7 mouse cellular contexts compared by ENCODE assay signal in the genomic region with DNA sequence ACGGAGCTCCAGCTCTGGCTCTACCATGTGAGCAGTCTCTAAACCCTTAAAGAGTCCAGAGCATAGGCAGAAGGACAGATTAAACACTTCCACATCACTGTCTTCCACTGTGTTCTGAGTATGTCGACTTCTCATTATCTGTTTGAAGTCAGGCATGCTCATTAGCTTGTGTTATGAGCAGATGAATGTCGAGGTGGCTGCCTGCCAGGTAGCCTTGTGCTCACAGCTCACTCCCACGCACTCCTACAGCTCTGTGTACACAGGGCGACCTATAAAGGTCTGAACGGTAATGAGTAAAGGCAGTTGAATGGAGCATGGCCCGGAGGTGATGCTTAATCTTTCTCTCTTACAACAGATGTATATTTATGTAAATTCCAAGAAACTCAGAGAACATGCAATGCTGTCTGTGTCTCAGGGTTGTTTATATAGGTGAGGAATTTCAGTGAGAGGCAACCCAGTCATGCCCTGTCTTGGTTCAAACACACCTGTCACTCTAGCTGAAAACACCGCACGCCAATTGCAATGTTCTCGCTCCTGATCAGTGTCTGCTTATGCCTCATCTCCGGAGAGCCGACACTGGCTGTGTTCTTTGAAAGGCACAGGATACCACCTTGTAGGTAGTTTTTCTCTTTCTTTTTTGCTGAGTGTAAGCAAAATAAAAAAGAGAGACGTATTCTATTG.
DNase-seq lines count a peak whose midpoint lies in the region; ATAC-seq and TF ChIP-seq lines count a peak whose summit lies in the region.

No protein-coding gene starts in this region.

- H3K4me3 ChIP-seq in lung, embryonic 14.5 days (ENCODE audit: low read depth, low read length): no peak overlapping the region
- no peak overlapping the region for H3K4me3 ChIP-seq in lung, adult 2 months (replicated peaks; ENCODE audit: extremely low read depth, low read depth, low read length)
- H3K4me3 ChIP-seq in stomach, embryonic 14.5 days (ENCODE audit: low read depth, low read length): no peak overlapping the region

- DNase-seq in lung, embryonic 14.5 days: peak; percentile 76
- DNase-seq in lung, adult 2 months: no peak
- DNase-seq in brain, adult 2 months (ENCODE audit: low read depth, low spot score): peak; percentile 98
- DNase-seq in fat pad, adult 2 months (ENCODE audit: extremely low read depth, low read depth, low spot score): peak; percentile 94
- DNase-seq in layer of hippocampus, adult 8-10 months (ENCODE audit: low spot score in 2 of 2): peak; percentile 41 to 61
- no peak for DNase-seq in spleen, postnatal 36 days (ENCODE audit: low spot score in 2 of 2)

- H3K9me3 ChIP-seq in lung, embryonic 14.5 days (ENCODE audit: low read depth, low read length): no peaks in the 10 kb centered on the region
- H3K9me3 ChIP-seq in stomach, embryonic 14.5 days (ENCODE audit: control insufficient read depth, low read depth, low read length): no peaks in the 10 kb centered on the region

- H3K4me2 ChIP-seq in lung, embryonic 14.5 days: no peak overlapping the region
- H3K4me2 ChIP-seq in stomach, embryonic 14.5 days (replicated peaks; ENCODE audit: low read depth, low read length): no peak overlapping the region

- WGBS in lung, embryonic 14.5 days: 27% methylated on average over 13 of the region's 13 CpGs
- WGBS in lung, adult 2 months: 48% methylated on average over 13 of the region's 13 CpGs
- WGBS in stomach, embryonic 14.5 days: 25% methylated on average over 13 of the region's 13 CpGs

- no peaks in the 10 kb centered on the region for H3K4me1 ChIP-seq in lung, embryonic 14.5 days (ENCODE audit: insufficient read depth)
- no peaks in the 10 kb centered on the region for H3K4me1 ChIP-seq in lung, adult 2 months (ENCODE audit: control insufficient read depth, insufficient read depth, low read length)
- peaks cover 5% of the 10 kb centered on the region; the same call in 1 of the 2 replicates for H3K4me1 ChIP-seq in stomach, embryonic 14.5 days (ENCODE audit: control insufficient read depth, insufficient read depth, low read length)

- no peak for TF ChIP-seq CTCF in lung, embryonic 14.5 days (IDR thresholded peaks at IDR 0.05; ENCODE audit: low read depth)
- no peak for TF ChIP-seq CTCF in lung, adult 2 months (IDR thresholded peaks at IDR 0.05; ENCODE audit: insufficient read depth, low read length)

- no peak for TF ChIP-seq POLR2A in lung, adult 2 months (IDR thresholded peaks at IDR 0.05; ENCODE audit: borderline replicate concordance, extremely low read depth, low read depth, low read length)

- ATAC-seq in lung, embryonic 14.5 days (ENCODE audit: insufficient read depth): peak; percentile 78
- peak; percentile 80 for ATAC-seq in stomach, embryonic 14.5 days (ENCODE audit: insufficient number of reproducible peaks, insufficient read depth, low FRiP score, low read depth)

- H3K27ac ChIP-seq in lung, embryonic 14.5 days (ENCODE audit: low read depth): 0 out of 2 replicates have a peak overlapping the region, but pooled peaks have one; percentile 33
- H3K27ac ChIP-seq in stomach, embryonic 14.5 days (ENCODE audit: low read length): no peak overlapping the region; the same call in 1 of the 2 replicates

- H3K9ac ChIP-seq in lung, embryonic 14.5 days: no peak overlapping the region
- no peak overlapping the region for H3K9ac ChIP-seq in stomach, embryonic 14.5 days (replicated peaks; ENCODE audit: low read depth, low read length)

- H3K27me3 ChIP-seq in lung, embryonic 14.5 days (ENCODE audit: insufficient read depth, low read length): no peaks in the 10 kb centered on the region
- H3K27me3 ChIP-seq in stomach, embryonic 14.5 days (ENCODE audit: control insufficient read depth, insufficient read depth, low read length): no peaks in the 10 kb centered on the region

- no peaks in the 10 kb centered on the region for H3K36me3 ChIP-seq in lung, embryonic 14.5 days (ENCODE audit: insufficient read depth)
- H3K36me3 ChIP-seq in stomach, embryonic 14.5 days (ENCODE audit: control insufficient read depth, insufficient read depth, low read length): no peaks in the 10 kb centered on the region

Comparison
In these comparisons a context has a peak if more than half of its experiments do, and no peak if none do; other contexts are left out.
1. DNase-seq: peak in lung, embryonic 14.5 days (single experiment), brain, adult 2 months (single experiment), fat pad, adult 2 months (single experiment) and layer of hippocampus, adult 8-10 months (2 of 2); none in lung, adult 2 months (single experiment) and spleen, postnatal 36 days (0 of 2).